Mouse (Mus musculus): ENCODE data around the gene Dcpp1.

Dcpp1 gene

GRCm38 (mm10) chr17:23931157-23931556 is 50.5 kb downstream of the Dcpp1 start:
- DNase-seq (ENCODE audit: low read depth) = no peak

All from induced T-regulatory cell, adult 2 months (primary cell).